Mouse (Mus musculus): ENCODE results near the gene Tor1aip2.

DNA sequence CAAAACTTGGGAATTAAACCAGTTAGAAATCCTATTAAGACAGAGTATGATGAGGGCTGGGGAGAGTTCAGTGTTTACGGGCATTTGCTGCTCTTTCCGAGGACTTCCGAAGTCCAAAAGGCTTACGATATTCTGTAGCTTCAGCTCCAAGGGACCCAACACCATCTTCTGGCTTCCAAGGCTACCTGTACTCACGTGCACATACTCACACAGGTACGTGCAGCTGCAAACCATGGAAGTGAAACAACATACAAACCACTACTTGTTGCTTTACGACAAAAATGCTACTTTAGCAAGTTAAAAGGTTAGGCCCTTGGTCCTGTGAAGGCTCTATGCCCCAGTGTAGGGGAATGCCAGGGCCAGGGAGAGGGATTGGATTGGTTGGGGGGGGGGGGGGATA is 1.3 kb upstream of the Tor1aip2 start:
- no peak for TF ChIP-seq EP300 (IDR thresholded peaks at IDR 0.05; ENCODE audit: low read depth)
- TF ChIP-seq CTCF (IDR thresholded peaks at IDR 0.05; ENCODE audit: low read depth), result no peak

Data from liver, postnatal 0 days (tissue).